Mouse (Mus musculus) heart, postnatal 0 days (tissue): Measurements from ENCODE around the gene Armc5. TPM values are rescaled to one million over a fixed set of nuclear protein-coding genes. Genes with fewer than 3 reads are reported as not detected.
A peak's percentile ranks its signal among the peaks of the same experiment; 100 is the strongest.

Experiments
- ATAC-seq: fragments of 200-750 bp; cut with Nextera tagmentation; 2 replicates; pipeline ENCODE4 v1.8.0; 2017; ENCODE audit warnings: low read depth, moderate number of reproducible peaks, moderate library complexity; ENCODE audit not compliant: insufficient read depth
- DNase-seq: peaks from one replicate; pipeline ENCODE4 v3.0.0-alpha.2; 2016; ENCODE audit warnings: low spot score
- H3K27ac ChIP-seq: fragments of 300-500 bp; sonication (generic); 2 replicates; pipeline ENCODE4 v1.5.1; 2014; ENCODE audit warnings: low read depth, mild to moderate bottlenecking
- H3K27me3 ChIP-seq: fragments of 300-500 bp; sonication (generic); 2 replicates; pipeline ENCODE4 v1.6.1; 2014; ENCODE audit warnings: low read length, mixed read lengths; ENCODE audit not compliant: control insufficient read depth, insufficient read depth
- H3K36me3 ChIP-seq: fragments of 300-500 bp; sonication (generic); replicated peaks from 2 replicates; pipeline ENCODE4 v1.6.1; 2014; ENCODE audit warnings: low read length, mixed read lengths; ENCODE audit not compliant: control insufficient read depth, insufficient read depth
- H3K4me1 ChIP-seq: fragments of 300-500 bp; sonication (generic); 2 replicates; pipeline ENCODE4 v1.6.1; 2014; ENCODE audit warnings: antibody characterized with exemption; ENCODE audit not compliant: control insufficient read depth, insufficient read depth
- H3K4me2 ChIP-seq: fragments of 300-500 bp; sonication (generic); 2 replicates; pipeline ENCODE4 v1.6.1; 2014; ENCODE audit warnings: low read depth, mild to moderate bottlenecking, low read length, moderate library complexity
- H3K4me3 ChIP-seq: fragments of 300-500 bp; sonication (generic); 2 replicates; pipeline ENCODE4 v1.5.1; 2014; ENCODE audit warnings: low read depth, low read length
- H3K9ac ChIP-seq: fragments of 300-500 bp; sonication (generic); replicated peaks from 2 replicates; pipeline ENCODE4 v1.6.1; 2014; ENCODE audit warnings: low read depth, low read length, mixed read lengths
- H3K9me3 ChIP-seq: fragments of 300-500 bp; sonication (generic); replicated peaks from 2 replicates; pipeline ENCODE4 v1.6.1; 2016; ENCODE audit warnings: low read length; ENCODE audit not compliant: control insufficient read depth
- CTCF ChIP-seq: IDR thresholded peaks from 2 replicates; pipeline ENCODE4 v1.5.1; 2016; ENCODE audit warnings: antibody characterized with exemption, control low read depth, low read depth
- EP300 ChIP-seq: IDR thresholded peaks from 2 replicates; pipeline ENCODE4 v1.6.1; 2016; ENCODE audit warnings: antibody characterized with exemption, low read depth
- WGBS: fragments of 180-500 bp; shearing (Covaris S2); extraction: QIAGEN DNeasy Blood & Tissue Kit; methylation state at CpG from one replicate; pipeline ENCODE4 v1.1.7; 2014; 5-methylcytosine and 5-hydroxymethylcytosine counted together
- microRNA-seq: library from miRNA; unstranded; fragments of <30 nt; microRNA quantifications from one replicate; pipeline ENCODE4, GENCODE M21; 2016
- polyA plus RNA-seq: library from polyadenylated mRNA; unstranded; fragments of >200 nt; fragmentation: Nextera tagmentation; extraction: Ambion mirVana; gene quantifications from 2 replicates; pipeline ENCODE4 v1.2.1, GENCODE M21; 2015
- total RNA-seq: library from RNA; depleted of rRNA; stranded (reverse); fragments of >200 nt; gene quantifications from 2 replicates; pipeline ENCODE4 v1.2.3, GENCODE M21; 2014; ENCODE audit warnings: low replicate concordance; rRNA removed

Gene Armc5
- total and polyA plus RNA-seq, 2 experiments from 2014 or later = 8.9 to 18.9 TPM

GRCm38 (mm10) chr7:128281765-128282164, 44.6 kb downstream of the Armc5 start:
- ATAC-seq = no peak
- no peak for TF ChIP-seq EP300
- TF ChIP-seq CTCF = no peak

GRCm38 (mm10) chr7:128282532-128283244, 45.5 kb downstream of the Armc5 start:
- Histone ChIP-seq H3K4me3 (no peak overlapping the region), H3K36me3 (peaks cover 21% of the 10 kb centered on the region), H3K27ac (no peak overlapping the region), H3K27me3 (no peaks in the 10 kb centered on the region), H3K9me3 (no peaks in the 10 kb centered on the region), H3K4me2 (no peak overlapping the region), H3K9ac (no peak overlapping the region), H3K4me1 (no peaks in the 10 kb centered on the region)
- no peak for DNase-seq
- TF ChIP-seq EP300 = no peak
- TF ChIP-seq CTCF = no peak
- no peak for ATAC-seq
- 39% methylated on average over 7 of the region's 7 CpGs for WGBS

More at GRCm38 (mm10) chr7:128281765-128282164, 44.6 kb downstream of the Armc5 start:
- no peaks in the 10 kb centered on the region for H3K27me3 ChIP-seq
- peaks cover 18% of the 10 kb centered on the region; the same call in 1 of the 2 replicates for H3K36me3 ChIP-seq
- no peaks in the 10 kb centered on the region for H3K9me3 ChIP-seq
- DNase-seq = no peak
- no peak overlapping the region for H3K9ac ChIP-seq
- no peak overlapping the region for H3K4me3 ChIP-seq
- no peaks in the 10 kb centered on the region for H3K4me1 ChIP-seq
- WGBS = 86% methylated on average over 11 of the region's 11 CpGs
- no peak overlapping the region for H3K27ac ChIP-seq
- no peak overlapping the region for H3K4me2 ChIP-seq

- Histone ChIP-seq H3K4me2 (no peak overlapping the region), H3K4me1 (0 out of 2 replicates have a peak, but pooled peaks cover 8% of the 10 kb centered on the region), H3K36me3 (peaks cover 26% of the 10 kb centered on the region), H3K9ac (no peak overlapping the region), H3K4me3 (no peak overlapping the region), H3K9me3 (no peaks in the 10 kb centered on the region), H3K27ac (no peak overlapping the region), H3K27me3 (no peaks in the 10 kb centered on the region)
- 63% methylated on average over 5 of the region's 5 CpGs for WGBS
- TF ChIP-seq EP300 (no peak), CTCF (no peak)
- DNase-seq = no peak
- ATAC-seq = no peak
Observed at GRCm38 (mm10) chr7:128284047-128284446, 46.9 kb downstream of the Armc5 start.

GRCm38 (mm10) chr7:128285060-128285459, 47.9 kb downstream of the Armc5 start:
- DNase-seq (no peak), ATAC-seq (no peak)
- WGBS = 89% methylated on average over 8 of the region's 8 CpGs
- Histone ChIP-seq H3K4me1 (0 out of 2 replicates have a peak, but pooled peaks cover 8% of the 10 kb centered on the region), H3K27me3 (no peaks in the 10 kb centered on the region), H3K9ac (no peak overlapping the region), H3K36me3 (peaks cover 22% of the 10 kb centered on the region), H3K9me3 (no peaks in the 10 kb centered on the region), H3K4me3 (no peak overlapping the region), H3K4me2 (no peak overlapping the region), H3K27ac (no peak overlapping the region)
- TF ChIP-seq EP300 (no peak), CTCF (no peak)

- H3K4me3 ChIP-seq = no peak overlapping the region
- peak; percentile 82 for DNase-seq
- no peaks in the 10 kb centered on the region for H3K9me3 ChIP-seq
- 18% methylated on average over 9 of the region's 9 CpGs for WGBS
- no peak overlapping the region for H3K9ac ChIP-seq
- 0 out of 2 replicates have a peak, but pooled peaks cover 8% of the 10 kb centered on the region for H3K4me1 ChIP-seq
- peak; percentile 78 for ATAC-seq
- H3K27me3 ChIP-seq = no peaks in the 10 kb centered on the region
- peak overlapping the region; percentile 29; the same call in 1 of the 2 replicates for H3K4me2 ChIP-seq
- peaks cover 20% of the 10 kb centered on the region for H3K36me3 ChIP-seq
- peak overlapping the region; percentile 44 for H3K27ac ChIP-seq
- TF ChIP-seq CTCF = peak; percentile 39
- no peak for TF ChIP-seq EP300
Observed at GRCm38 (mm10) chr7:128288923-128289544, 51.9 kb downstream of the Armc5 start.

Small RNAs within 50 kb of the gene (microRNA-seq; reads per million reads assigned to microRNA genes)
- not detected for gene Mir3103

Other genes starting within 250 kb of the Armc5 start
- gene Pycard, start 243.5 kb upstream of the Armc5 start, total RNA-seq = 30.7 and 89.6 TPM in 2 replicates
- 43.0 and 46.4 TPM in 2 replicates for gene Pycard, start 243.5 kb upstream of the Armc5 start, polyA plus RNA-seq
- gene Trim72, start 233.4 kb upstream of the Armc5 start, total RNA-seq = 22.8 and 52.7 TPM in 2 replicates
- 2.2 and 2.3 TPM in 2 replicates for gene Trim72, start 233.4 kb upstream of the Armc5 start, polyA plus RNA-seq
- gene Itgam, start 174.7 kb upstream of the Armc5 start, total RNA-seq = 0.38 and 1.9 TPM in 2 replicates
- 0.53 and 0.58 TPM in 2 replicates for gene Itgam, start 174.7 kb upstream of the Armc5 start, polyA plus RNA-seq
- not detected in 2 replicates for gene Gm49368, start 174.7 kb upstream of the Armc5 start, total RNA-seq
- gene Gm49368, start 174.7 kb upstream of the Armc5 start, polyA plus RNA-seq = not detected in 2 replicates
- 0.70 TPM in 1 of 2 replicates, not detected in the other for gene Itgax, start 107.8 kb upstream of the Armc5 start, total RNA-seq
- 0.12 and 0.19 TPM in 2 replicates for gene Itgax, start 107.8 kb upstream of the Armc5 start, polyA plus RNA-seq
- gene Itgad, start 83.0 kb upstream of the Armc5 start, total RNA-seq = not detected in 2 replicates
- gene Itgad, start 83.0 kb upstream of the Armc5 start, polyA plus RNA-seq = 0.25 TPM in 1 of 2 replicates, not detected in the other
- 1,202 and 1,223 TPM in 2 replicates for gene Cox6a2, start 31.0 kb upstream of the Armc5 start, total RNA-seq
- 3,388 and 3,605 TPM in 2 replicates for gene Cox6a2, start 31.0 kb upstream of the Armc5 start, polyA plus RNA-seq
- gene 9130023H24Rik, start 689 bp downstream of the Armc5 start, total RNA-seq = 3.6 and 3.9 TPM in 2 replicates
- gene 9130023H24Rik, start 689 bp downstream of the Armc5 start, polyA plus RNA-seq = 4.4 and 5.1 TPM in 2 replicates
- 84.6 and 93.8 TPM in 2 replicates for gene Tgfb1i1, start 9.5 kb downstream of the Armc5 start, total RNA-seq
- gene Tgfb1i1, start 9.5 kb downstream of the Armc5 start, polyA plus RNA-seq = 97.5 and 112 TPM in 2 replicates
- not detected in 2 replicates for gene Slc5a2, start 28.3 kb downstream of the Armc5 start, total RNA-seq
- 0.20 and 0.30 TPM in 2 replicates for gene Slc5a2, start 28.3 kb downstream of the Armc5 start, polyA plus RNA-seq
- gene BC017158, start 60.8 kb downstream of the Armc5 start, total RNA-seq = 14.1 and 22.4 TPM in 2 replicates
- 5.8 and 6.8 TPM in 2 replicates for gene BC017158, start 60.8 kb downstream of the Armc5 start, polyA plus RNA-seq
- gene Rgs10, start 181.4 kb downstream of the Armc5 start, total RNA-seq = 0.69 and 3.3 TPM in 2 replicates
- 7.2 and 7.8 TPM in 2 replicates for gene Rgs10, start 181.4 kb downstream of the Armc5 start, polyA plus RNA-seq
- 27.4 and 59.5 TPM in 2 replicates for gene Tial1, start 224.4 kb downstream of the Armc5 start, total RNA-seq
- gene Tial1, start 224.4 kb downstream of the Armc5 start, polyA plus RNA-seq = 10.8 and 13.3 TPM in 2 replicates